Mouse (Mus musculus) neural tube, embryonic 11.5 days (tissue): ENCODE data around the gene Nxn. TPM values are rescaled to one million over a fixed set of nuclear protein-coding genes. Genes with fewer than 3 reads are reported as not detected.

Source experiments
- ATAC-seq: fragments of 200-750 bp; cut with Nextera tagmentation; 2 replicates; pipeline ENCODE4 v1.8.0; 2017; ENCODE audit warnings: moderate number of reproducible peaks, mild to moderate bottlenecking, moderate TSS enrichment, moderate library complexity; ENCODE audit not compliant: insufficient read depth, low FRiP score, low TSS enrichment
- DNase-seq: peaks from one replicate; pipeline ENCODE4 v3.0.0-alpha.2; 2015; ENCODE audit warnings: low spot score
- H3K27ac ChIP-seq: fragments of 300-500 bp; sonication (generic); 2 replicates; pipeline ENCODE4 v1.5.1; 2014; ENCODE audit warnings: low read depth, mild to moderate bottlenecking, low read length
- H3K27me3 ChIP-seq: fragments of 300-500 bp; sonication (generic); 2 replicates; pipeline ENCODE4 v1.6.1; 2014; ENCODE audit warnings: mild to moderate bottlenecking, low read length, mixed read lengths; ENCODE audit not compliant: control insufficient read depth, insufficient read depth
- H3K36me3 ChIP-seq: fragments of 300-500 bp; sonication (generic); 2 replicates; pipeline ENCODE4 v1.6.1; 2014; ENCODE audit warnings: mild to moderate bottlenecking, low read length, moderate library complexity, mixed read lengths; ENCODE audit not compliant: control insufficient read depth, insufficient read depth
- H3K4me1 ChIP-seq: fragments of 300-500 bp; sonication (generic); 2 replicates; pipeline ENCODE4 v1.6.1; 2014; ENCODE audit warnings: low read length, mixed read lengths; ENCODE audit not compliant: control insufficient read depth, insufficient read depth
- H3K4me2 ChIP-seq: fragments of 300-500 bp; sonication (generic); 2 replicates; pipeline ENCODE4 v1.6.1; 2014; ENCODE audit warnings: low read depth, mild to moderate bottlenecking, moderate library complexity
- H3K4me3 ChIP-seq: fragments of 300-500 bp; sonication (generic); 2 replicates; pipeline ENCODE4 v1.5.1; 2014; ENCODE audit warnings: low read depth, low read length
- H3K9ac ChIP-seq: fragments of 300-500 bp; sonication (generic); 2 replicates; pipeline ENCODE4 v1.6.1; 2014; ENCODE audit warnings: mild to moderate bottlenecking, low read length
- H3K9me3 ChIP-seq: fragments of 300-500 bp; sonication (generic); 2 replicates; pipeline ENCODE4 v1.6.1; 2016; ENCODE audit warnings: low read length; ENCODE audit not compliant: control insufficient read depth
- WGBS: fragments of 180-500 bp; shearing (Covaris S2); extraction: QIAGEN DNeasy Blood & Tissue Kit; methylation state at CpG from one replicate; pipeline ENCODE4 v1.1.7; 2014; 5-methylcytosine and 5-hydroxymethylcytosine counted together
- polyA plus RNA-seq: library from polyadenylated mRNA; unstranded; fragments of >200 nt; fragmentation: Nextera tagmentation; extraction: Ambion mirVana; gene quantifications from 2 replicates; pipeline ENCODE4 v1.2.1, GENCODE M21; 2014

The Nxn gene
- polyA plus RNA-seq, 1 experiment from 2014 or later: 57.7 TPM

DNA sequence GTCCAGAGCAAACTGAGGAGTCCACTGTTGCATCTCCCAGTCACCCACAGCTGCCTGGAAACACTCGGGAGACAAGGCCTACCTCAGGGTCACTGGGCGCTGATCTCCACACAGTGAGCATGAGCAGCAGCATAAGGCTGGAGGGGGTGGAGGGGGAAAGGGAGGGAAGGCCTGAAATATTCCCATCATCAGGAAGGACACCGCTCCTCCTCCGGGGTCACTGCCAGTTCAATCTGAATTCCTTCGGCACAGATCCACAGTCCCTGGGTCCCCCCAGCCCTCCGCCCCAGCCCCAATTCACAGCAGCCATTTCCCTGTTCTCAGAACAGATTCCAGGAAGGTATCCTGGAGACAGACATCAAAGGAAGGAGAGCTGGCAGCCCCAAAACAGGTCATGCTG lies 35.8 kb downstream of the Nxn start:
- Histone ChIP-seq H3K9me3 (no peaks in the 10 kb centered on the region), H3K4me2 (no peak overlapping the region; the same call in 1 of the 2 replicates), H3K9ac (no peak overlapping the region), H3K4me3 (no peak overlapping the region), H3K27me3 (no peaks in the 10 kb centered on the region), H3K4me1 (peaks cover 60% of the 10 kb centered on the region), H3K36me3 (no peaks in the 10 kb centered on the region; the same call in 1 of the 2 replicates), H3K27ac (peak overlapping the region; percentile 72)
- ATAC-seq (peak; percentile 80), DNase-seq (peak; percentile 74)
- WGBS: 3% methylated on average over 6 of the region's 6 CpGs

DNA sequence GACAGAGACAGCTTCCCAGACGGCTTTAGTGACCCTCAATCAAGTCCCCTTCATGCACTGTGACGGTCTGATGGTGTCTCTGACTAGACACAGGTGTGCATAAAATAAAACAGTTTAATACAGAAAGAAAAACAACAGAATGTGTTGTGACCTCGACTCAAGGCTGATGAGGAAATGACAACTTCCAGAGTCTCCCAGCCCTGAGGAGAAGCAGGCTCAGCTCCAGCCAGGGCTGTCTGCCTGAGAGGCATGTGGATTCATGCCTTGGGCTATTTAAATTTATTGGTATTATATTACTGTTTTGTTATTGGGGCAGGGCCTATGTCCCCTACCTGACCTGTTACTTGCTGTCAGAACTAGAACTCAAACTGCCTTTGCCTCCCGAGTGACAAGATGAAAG lies 37.5 kb downstream of the Nxn start:
- DNase-seq: no peak
- Histone ChIP-seq H3K4me1 (peaks cover 64% of the 10 kb centered on the region), H3K9me3 (no peaks in the 10 kb centered on the region), H3K27me3 (no peaks in the 10 kb centered on the region), H3K27ac (no peak overlapping the region), H3K9ac (no peak overlapping the region), H3K4me3 (no peak overlapping the region), H3K36me3 (no peaks in the 10 kb centered on the region; the same call in 1 of the 2 replicates), H3K4me2 (no peak overlapping the region)
- no peak for ATAC-seq
- WGBS: 54% methylated on average over 4 of the region's 4 CpGs

DNA sequence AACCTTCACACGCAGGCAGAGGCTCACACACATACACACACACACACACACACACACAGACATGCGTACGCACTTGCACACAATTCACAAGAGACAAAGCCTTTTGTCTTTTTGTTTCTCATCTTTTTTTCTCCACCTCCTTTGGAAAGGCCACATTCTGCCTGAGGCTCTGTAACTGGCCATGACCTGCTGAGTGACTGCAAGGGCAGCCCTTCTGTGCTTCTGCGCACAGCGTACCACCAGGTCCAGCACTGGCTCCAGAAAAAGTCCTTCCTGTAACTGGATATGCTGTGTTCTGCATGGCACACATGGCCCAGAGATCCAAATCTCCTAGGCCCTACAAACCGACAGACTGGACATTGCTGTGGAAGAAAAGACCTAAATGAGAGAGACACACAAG lies 38.7 kb downstream of the Nxn start:
- ATAC-seq: no peak
- H3K9me3 ChIP-seq: no peaks in the 10 kb centered on the region
- H3K4me2 ChIP-seq: no peak overlapping the region
- H3K9ac ChIP-seq: no peak overlapping the region
- H3K4me1 ChIP-seq: peaks cover 66% of the 10 kb centered on the region
- H3K36me3 ChIP-seq: no peaks in the 10 kb centered on the region; the same call in 1 of the 2 replicates
- no peaks in the 10 kb centered on the region for H3K27me3 ChIP-seq
- WGBS: 51% methylated on average over 6 of the region's 6 CpGs
- H3K4me3 ChIP-seq: no peak overlapping the region
- DNase-seq: no peak
- 0 out of 2 replicates have a peak overlapping the region, but pooled peaks have one; percentile 7 for H3K27ac ChIP-seq

DNA sequence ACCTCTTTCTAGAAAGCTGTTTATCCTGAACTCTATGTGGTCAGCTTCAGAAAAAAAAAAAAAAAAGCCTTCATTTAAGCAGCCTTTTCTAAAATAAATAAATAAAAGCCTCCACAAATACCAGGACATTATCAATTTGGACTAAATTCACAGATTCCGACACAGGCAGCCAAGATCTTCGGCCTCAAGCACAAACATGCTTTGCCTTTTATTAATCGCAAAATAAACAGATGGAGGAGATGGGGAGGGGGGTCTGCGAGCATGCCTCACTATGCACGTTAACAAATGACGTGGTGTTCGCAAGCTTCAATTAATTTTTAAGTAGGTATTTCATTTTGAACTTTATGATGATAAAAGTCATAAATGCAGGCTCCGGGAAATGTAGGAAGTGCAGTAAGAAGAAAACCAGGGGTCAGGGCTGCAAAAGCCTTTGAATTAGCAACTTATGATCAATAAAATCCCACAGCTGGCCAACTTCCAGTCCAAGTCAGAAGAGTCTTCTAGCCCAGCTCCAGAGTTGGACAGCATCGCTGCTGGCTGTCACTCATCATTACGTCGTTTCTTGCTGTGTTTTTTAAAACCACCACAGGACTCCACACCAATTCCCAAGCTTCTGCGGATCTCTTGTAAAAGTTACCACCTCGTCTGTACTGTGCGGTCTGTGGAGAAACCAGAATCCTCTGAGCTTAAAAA lies 40.2 kb downstream of the Nxn start:
- WGBS: 59% methylated on average over 14 of the region's 14 CpGs
- Histone ChIP-seq H3K9me3 (no peaks in the 10 kb centered on the region), H3K27me3 (no peaks in the 10 kb centered on the region), H3K9ac (no peak overlapping the region), H3K27ac (no peak overlapping the region), H3K36me3 (no peaks in the 10 kb centered on the region; the same call in 1 of the 2 replicates), H3K4me3 (no peak overlapping the region), H3K4me1 (peaks cover 55% of the 10 kb centered on the region), H3K4me2 (no peak overlapping the region)
- no peak for DNase-seq
- ATAC-seq: no peak

DNA sequence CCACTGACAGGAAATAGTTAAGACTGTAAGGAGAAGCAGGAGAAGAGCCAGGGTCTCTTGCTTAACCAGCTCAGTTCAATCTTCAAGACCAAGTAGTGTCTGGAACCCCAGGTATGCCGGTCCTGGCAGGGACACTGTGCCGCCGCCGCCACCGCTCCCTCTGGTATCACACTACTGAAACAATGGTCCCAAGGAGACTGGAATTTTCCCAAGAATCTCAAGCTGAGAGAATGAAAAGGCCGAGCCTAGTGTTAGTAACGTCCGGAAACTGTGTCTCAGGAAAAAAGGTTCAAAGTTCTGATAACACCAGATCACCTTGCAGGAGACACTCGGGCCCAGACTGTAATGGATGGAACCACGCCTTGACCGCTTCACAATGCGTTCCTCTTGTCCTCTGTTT lies 41.5 kb downstream of the Nxn start:
- ATAC-seq (no peak), DNase-seq (no peak)
- Histone ChIP-seq H3K9ac (no peak overlapping the region), H3K36me3 (no peaks in the 10 kb centered on the region; the same call in 1 of the 2 replicates), H3K4me3 (no peak overlapping the region), H3K4me2 (no peak overlapping the region), H3K4me1 (peaks cover 52% of the 10 kb centered on the region), H3K27ac (no peak overlapping the region), H3K9me3 (no peaks in the 10 kb centered on the region), H3K27me3 (no peaks in the 10 kb centered on the region)
- 71% methylated on average over 12 of the region's 12 CpGs for WGBS

DNA sequence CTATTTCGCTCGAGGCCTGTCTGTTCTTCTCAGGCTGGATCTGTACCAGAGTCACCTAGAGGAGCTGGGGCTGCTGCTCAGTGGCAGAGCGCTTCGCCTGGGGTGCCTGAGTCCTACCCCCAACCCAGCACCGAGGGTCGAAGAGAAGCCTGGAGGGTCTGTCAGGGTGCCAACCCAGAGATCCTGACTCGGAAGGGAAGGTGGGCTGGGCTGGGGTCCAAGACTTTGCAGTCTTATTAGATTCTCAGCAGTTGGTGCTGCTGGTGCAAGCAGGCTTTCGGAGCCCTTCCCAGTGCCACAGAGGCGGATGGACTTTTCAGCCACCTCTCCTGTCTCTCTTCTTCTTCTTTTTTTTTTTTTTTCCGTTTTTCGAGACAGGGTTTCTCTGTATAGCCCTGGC lies 42.8 kb downstream of the Nxn start:
- Histone ChIP-seq H3K36me3 (no peaks in the 10 kb centered on the region), H3K27me3 (no peaks in the 10 kb centered on the region), H3K4me3 (no peak overlapping the region), H3K4me1 (peaks cover 59% of the 10 kb centered on the region), H3K4me2 (no peak overlapping the region), H3K9ac (no peak overlapping the region), H3K9me3 (no peaks in the 10 kb centered on the region), H3K27ac (no peak overlapping the region)
- no peak for DNase-seq
- WGBS: 83% methylated on average over 11 of the region's 11 CpGs
- ATAC-seq: no peak

DNA sequence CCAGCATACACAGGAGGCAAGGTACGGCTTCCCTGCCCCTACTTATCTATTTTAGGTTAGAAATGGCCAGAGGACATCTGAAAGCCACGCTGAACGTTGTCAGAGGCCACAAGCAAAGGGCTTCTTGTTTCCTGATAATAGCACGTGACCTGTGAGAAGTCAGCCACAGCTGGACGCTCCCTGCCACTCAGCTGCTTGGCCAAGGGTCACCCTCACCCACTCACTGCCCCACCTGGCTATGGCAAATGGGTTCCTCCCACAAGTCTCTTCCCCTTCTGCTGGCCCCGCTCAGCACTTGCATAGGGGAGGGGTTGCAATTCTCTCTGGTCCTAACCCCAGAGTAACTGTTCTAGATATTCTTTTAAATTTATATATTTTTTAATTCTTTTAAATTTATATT lies 43.5 kb downstream of the Nxn start:
- H3K36me3 ChIP-seq: no peaks in the 10 kb centered on the region
- no peak overlapping the region for H3K9ac ChIP-seq
- ATAC-seq (no peak), DNase-seq (no peak)
- H3K9me3 ChIP-seq: no peaks in the 10 kb centered on the region
- no peak overlapping the region for H3K4me3 ChIP-seq
- WGBS: 75% methylated on average over 6 of the region's 6 CpGs
- H3K27me3 ChIP-seq: no peaks in the 10 kb centered on the region
- peaks cover 63% of the 10 kb centered on the region for H3K4me1 ChIP-seq
- no peak overlapping the region for H3K4me2 ChIP-seq
- no peak overlapping the region for H3K27ac ChIP-seq

DNA sequence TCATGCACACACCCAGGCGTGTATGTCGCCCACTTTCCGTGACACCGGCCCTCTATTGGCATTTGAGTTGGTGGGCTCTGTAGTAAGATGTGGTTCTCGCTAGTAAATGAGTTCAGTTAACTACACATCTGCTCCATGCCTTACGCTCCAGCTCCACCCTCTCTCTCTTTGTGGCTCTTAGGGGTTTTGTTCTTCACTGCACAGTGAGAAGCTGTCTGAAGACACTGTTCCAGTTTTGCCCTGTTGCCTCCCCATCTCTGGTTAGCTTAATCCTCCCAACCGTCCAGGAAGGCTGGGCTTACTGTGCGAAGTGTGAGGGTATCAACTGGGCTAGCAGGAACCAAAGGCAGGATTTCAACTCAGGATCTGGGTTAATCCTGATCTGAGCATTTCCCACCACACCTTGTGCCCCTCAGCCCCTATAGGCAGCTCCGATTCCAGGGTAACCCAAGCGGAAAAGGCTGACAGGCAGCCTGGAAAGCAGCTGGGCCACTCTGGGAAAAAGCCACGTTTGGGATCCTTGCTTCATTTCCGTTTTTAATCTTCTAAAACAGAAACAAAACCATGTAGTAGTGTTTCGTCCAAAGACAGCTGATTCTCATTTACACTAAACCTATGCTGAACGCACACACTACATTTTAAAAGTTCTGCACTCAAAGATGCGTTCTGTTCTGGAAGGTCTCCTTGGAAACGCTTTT lies 45.9 kb downstream of the Nxn start:
- no peaks in the 10 kb centered on the region for H3K9me3 ChIP-seq
- peaks cover 59% of the 10 kb centered on the region for H3K4me1 ChIP-seq
- no peak for ATAC-seq
- no peaks in the 10 kb centered on the region for H3K36me3 ChIP-seq
- WGBS: 52% methylated on average over 16 of the region's 16 CpGs
- 0 out of 2 replicates have a peak overlapping the region, but pooled peaks have one; percentile 44 for H3K27ac ChIP-seq
- no peak overlapping the region for H3K4me3 ChIP-seq
- DNase-seq: no peak
- H3K27me3 ChIP-seq: no peaks in the 10 kb centered on the region
- peak overlapping the region; percentile 22; the same call in 1 of the 2 replicates for H3K9ac ChIP-seq
- no peak overlapping the region for H3K4me2 ChIP-seq

DNA sequence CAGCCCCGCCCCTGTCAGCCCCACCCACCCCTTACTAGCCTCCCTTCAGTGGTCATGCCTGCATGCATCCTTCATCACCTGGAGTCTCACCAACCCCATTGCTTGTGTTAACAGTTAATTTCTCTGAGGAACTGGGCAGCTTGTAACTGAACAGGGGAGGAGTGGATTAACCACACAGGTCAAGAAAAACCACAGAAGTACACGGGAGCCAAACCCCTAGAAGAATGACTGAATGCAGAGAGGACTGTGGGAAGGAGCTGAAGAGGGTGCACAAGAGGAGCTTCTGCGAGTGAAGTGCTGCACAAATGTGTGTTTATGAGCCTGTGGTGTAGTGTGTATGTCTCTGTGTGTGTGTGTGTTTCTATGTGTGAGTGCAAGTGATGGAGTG lies 47.3 kb downstream of the Nxn start:
- ATAC-seq: no peak
- H3K4me3 ChIP-seq: no peak overlapping the region
- WGBS: 22% methylated on average over 3 of the region's 3 CpGs

More for the DNA sequence above, 47.3 kb downstream of the Nxn start:
- Histone ChIP-seq H3K9me3 (no peaks in the 10 kb centered on the region), H3K27ac (peak overlapping the region; percentile 34; the same call in 1 of the 2 replicates), H3K4me2 (no peak overlapping the region), H3K4me1 (peaks cover 55% of the 10 kb centered on the region), H3K36me3 (no peaks in the 10 kb centered on the region), H3K9ac (no peak overlapping the region), H3K27me3 (no peaks in the 10 kb centered on the region)
- DNase-seq: no peak
